Mouse (Mus musculus): Measurements from ENCODE around the gene Nos1. TPM values are rescaled to one million over a fixed set of nuclear protein-coding genes. Genes with fewer than 3 reads are reported as not detected.
A peak's percentile ranks its signal among the peaks of the same experiment; 100 is the strongest.

Nos1 gene
- total RNA-seq, 2 experiments from 2014 or later, result 11.8 to 13.3 TPM

GRCm38 (mm10) chr5:117891545-117891944, 110.7 kb downstream of the Nos1 start:
- DNase-seq (ENCODE audit: low spot score in 2 of 2), result no peak

GRCm38 (mm10) chr5:117894050-117894449, 113.2 kb downstream of the Nos1 start:
- DNase-seq (ENCODE audit: low spot score in 2 of 2), result no peak

- no peak for DNase-seq (ENCODE audit: low spot score in 2 of 2)
These were observed 117.4 kb downstream of the Nos1 start for GRCm38 (mm10) chr5:117898055-117898806.

GRCm38 (mm10) chr5:117899361-117899760, 118.5 kb downstream of the Nos1 start:
- no peak for DNase-seq (ENCODE audit: low spot score in 2 of 2)

DNA sequence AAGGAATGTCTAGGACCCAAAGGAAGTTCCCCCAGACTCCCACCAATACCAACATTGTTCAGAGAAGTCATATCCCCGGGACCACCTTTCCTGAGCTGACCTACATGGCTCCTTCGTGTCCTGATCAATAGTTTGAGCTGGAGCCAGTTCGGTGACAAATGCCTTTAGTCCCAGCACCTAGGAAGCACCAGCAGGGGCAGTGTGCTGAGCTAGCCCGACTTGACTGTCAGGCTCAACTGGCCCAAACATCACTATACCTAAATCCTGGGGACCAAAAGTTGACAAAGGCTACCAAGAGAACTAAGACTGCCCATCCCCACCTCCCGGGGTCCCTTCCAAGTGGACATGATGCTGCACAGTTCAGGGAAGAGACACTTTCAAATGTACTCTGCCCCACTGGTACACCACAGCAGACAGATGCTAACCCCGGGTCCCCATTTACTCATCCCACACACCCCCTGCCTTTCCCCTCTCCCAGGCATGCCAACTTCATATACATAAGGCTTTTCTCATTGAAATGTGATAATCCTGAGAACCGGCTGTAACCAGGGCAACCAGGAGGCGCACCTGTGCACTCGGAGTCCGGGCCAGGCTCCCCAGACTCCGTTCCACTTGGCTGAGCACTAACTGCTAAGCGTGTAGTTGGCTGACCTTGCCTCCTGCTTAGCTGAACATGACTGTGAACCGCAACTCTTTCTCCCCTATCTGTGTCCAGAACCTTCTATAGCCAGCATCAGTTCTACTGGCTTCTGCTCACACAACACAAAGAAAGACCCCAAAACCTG, 120.3 kb downstream of the Nos1 start:
- no peak for DNase-seq (ENCODE audit: low spot score in 2 of 2)

DNA sequence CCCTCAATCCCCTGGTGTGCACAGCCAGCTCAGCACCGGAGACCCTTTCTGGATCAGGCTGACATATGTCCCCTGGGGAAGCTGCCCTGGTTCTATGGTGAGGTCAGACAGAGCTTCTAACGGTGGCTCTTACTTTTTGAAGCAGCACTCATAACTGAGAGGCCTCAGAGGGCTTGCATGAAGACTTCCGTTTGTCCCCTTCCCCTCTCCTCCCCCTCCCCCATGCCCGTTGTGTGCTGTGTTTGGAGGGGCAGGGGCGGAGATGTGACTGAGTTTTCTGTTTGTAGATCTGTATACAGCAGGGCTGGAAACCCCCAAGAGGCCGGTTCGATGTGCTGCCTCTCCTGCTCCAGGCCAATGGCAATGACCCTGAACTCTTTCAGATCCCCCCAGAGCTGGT, 122.7 kb downstream of the Nos1 start:
- no peak for DNase-seq (ENCODE audit: low spot score in 2 of 2)

- DNase-seq (ENCODE audit: low spot score in 2 of 2), result no peak
These were observed 124.9 kb downstream of the Nos1 start for GRCm38 (mm10) chr5:117905728-117906127.

GRCm38 (mm10) chr5:117909524-117909923, 128.7 kb downstream of the Nos1 start:
- DNase-seq (ENCODE audit: low spot score in 2 of 2), result no peak

DNA sequence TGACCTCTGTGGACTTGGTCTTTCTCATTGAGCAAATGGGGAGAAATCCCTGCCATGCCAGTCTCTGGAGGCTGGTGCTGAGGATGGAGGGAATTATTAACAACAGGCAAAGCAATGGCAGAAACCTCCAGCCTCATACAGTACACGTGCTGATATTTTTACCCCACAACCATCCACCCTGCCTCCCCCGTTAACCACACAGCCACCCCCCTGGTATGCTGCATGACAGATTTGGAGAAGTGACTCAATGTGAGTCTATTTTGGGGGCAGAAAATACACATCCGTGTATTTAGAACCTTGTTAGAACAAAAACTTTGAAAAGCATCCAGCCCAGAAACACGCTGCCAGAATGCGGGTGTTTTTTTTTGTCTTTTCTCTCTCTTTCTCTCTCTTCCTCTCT, 135.5 kb downstream of the Nos1 start:
- no peak for DNase-seq (ENCODE audit: low spot score in 2 of 2)

- DNase-seq (ENCODE audit: low spot score in 2 of 2), result no peak
These were observed 136.1 kb downstream of the Nos1 start for GRCm38 (mm10) chr5:117916906-117917305.

DNA sequence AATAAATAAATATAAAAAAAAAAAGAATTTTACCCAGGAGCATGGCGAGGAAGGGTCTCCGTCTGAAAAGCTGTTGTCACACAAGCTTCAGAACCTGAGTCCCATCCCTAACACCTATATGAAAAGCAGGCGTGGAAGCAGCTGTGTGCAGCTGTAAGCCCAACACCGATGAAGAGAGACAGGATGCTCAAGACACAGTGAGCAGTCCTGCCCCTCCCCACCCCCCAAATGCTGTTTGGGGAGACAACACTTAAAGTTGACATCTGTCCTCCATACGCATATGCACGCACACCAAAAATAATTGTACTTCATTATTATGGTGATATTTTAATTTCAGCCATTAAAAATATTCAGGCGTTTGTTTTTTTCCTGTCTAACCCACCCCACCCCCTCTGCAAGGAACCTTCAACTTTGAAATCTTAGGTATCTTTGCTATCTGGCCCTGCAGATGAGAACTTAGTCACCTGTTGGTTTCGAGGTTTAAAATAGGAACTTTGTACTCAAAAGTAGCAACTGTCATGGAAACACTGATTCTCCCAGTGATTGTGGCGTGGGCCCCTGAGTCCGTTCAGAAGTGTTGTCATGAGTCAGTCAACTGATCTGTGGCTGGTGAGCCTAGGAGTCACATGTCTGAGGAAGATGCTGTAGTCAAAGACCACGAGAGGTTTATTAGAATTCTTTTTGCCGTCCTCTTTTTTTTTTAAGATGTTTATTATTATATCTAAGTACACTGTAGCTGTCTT, 141.1 kb downstream of the Nos1 start:
- DNase-seq (ENCODE audit: low spot score in 2 of 2), result no peak

- DNase-seq (ENCODE audit: low spot score in 2 of 2), result no peak
These were observed 142.9 kb downstream of the Nos1 start for GRCm38 (mm10) chr5:117923688-117924087.

- no peak for DNase-seq (ENCODE audit: low spot score in 2 of 2)
These were observed 147.7 kb downstream of the Nos1 start for GRCm38 (mm10) chr5:117928553-117928952.

GRCm38 (mm10) chr5:117932222-117932621, 151.4 kb downstream of the Nos1 start:
- no peak for DNase-seq (ENCODE audit: low spot score in 2 of 2)

DNA sequence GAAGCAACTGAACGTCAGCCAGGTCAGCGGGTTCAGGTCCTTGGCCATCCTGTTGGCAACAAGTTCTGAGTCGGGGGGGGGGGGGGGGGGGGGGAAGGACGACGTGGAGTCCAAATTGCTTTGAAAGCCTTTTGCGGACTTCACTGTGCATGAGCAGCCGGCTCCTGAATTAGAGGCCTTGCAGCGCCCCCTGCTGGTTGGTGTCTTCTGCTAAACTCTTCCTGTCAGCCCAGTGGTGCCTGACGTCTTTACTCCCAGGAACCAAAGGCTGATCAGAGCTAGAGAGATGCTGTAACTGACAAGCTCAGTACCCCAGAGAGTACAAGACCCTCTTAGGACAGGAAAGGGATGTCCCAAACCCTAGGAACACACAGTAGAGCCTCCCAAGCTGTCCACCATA, 152.0 kb downstream of the Nos1 start:
- peak; percentile 87 for DNase-seq (ENCODE audit: low spot score in 2 of 2)

GRCm38 (mm10) chr5:117936346-117936745, 155.5 kb downstream of the Nos1 start:
- no peak for DNase-seq (ENCODE audit: low spot score in 2 of 2)

GRCm38 (mm10) chr5:117937186-117937585, 156.4 kb downstream of the Nos1 start:
- DNase-seq (ENCODE audit: low spot score in 2 of 2), result no peak

DNA sequence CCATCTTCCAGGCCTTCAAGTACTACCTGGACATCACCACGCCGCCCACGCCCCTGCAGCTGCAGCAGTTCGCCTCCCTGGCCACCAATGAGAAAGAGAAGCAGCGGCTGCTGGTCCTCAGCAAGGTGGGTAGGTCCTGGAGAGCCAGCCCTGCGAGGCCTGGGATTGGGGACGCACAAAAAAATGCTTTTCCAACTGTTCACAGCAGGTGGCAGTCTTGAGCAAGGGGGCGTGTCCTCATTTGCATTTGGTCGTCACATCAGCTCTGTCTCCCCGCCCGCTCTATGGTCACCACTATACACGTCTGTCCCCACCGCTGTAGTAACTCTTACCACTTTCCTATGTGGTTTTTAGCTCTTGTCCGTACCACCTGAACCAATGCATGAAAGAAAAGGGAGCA, 157.3 kb downstream of the Nos1 start:
- DNase-seq (ENCODE audit: low spot score in 2 of 2), result peak; percentile 27 to 56

GRCm38 (mm10) chr5:117939402-117939801, 158.6 kb downstream of the Nos1 start:
- DNase-seq (ENCODE audit: low spot score in 2 of 2), result no peak

- DNase-seq (ENCODE audit: low spot score in 2 of 2), result no peak
These were observed 160.7 kb downstream of the Nos1 start for GRCm38 (mm10) chr5:117941552-117941951.

DNA sequence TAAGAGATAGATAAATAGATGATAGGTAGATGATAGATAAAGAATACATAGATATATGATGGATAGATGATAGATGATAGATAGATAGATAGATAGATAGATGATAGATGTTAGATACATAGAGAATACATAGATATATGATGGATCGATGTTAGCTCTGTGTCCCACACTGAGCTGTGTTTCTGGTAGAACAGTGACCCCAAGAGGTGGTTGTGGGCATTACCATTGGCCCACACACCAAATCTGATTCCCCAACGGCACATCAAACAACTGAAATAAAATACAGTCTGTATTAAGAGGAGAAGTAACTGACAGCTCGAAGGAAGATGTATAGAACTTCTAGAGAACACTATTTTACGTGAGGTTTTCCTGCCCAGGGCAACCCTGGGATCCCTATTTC, 165.8 kb downstream of the Nos1 start:
- DNase-seq (ENCODE audit: low spot score in 2 of 2), result no peak

- DNase-seq (ENCODE audit: low spot score in 2 of 2), result no peak
These were observed 168.6 kb downstream of the Nos1 start for GRCm38 (mm10) chr5:117949393-117949792.

All from gastrocnemius, postnatal 4 days (tissue).